Mouse (Mus musculus): ENCODE data around the gene Dok3. TPM values are rescaled to one million over a fixed set of nuclear protein-coding genes. Genes with fewer than 3 reads are reported as not detected.
A peak's percentile ranks its signal among the peaks of the same experiment; 100 is the strongest.
"Not testable (repeated sequence)": the region's sequence is repeated elsewhere in the genome, so short reads cannot be mapped to it uniquely, and the experiment has no call there.

Dok3 gene
- polyA plus RNA-seq, 1 experiment from 2014 or later: 5.1 TPM

- WGBS: 0% methylated on average over 42 of the region's 47 CpGs
- peak overlapping the region; percentile 80 for H3K9ac ChIP-seq (ENCODE audit: low read depth, low read length)
Measured at GRCm38 (mm10) chr13:55570286-55570973, 41.3 kb upstream of the Dok3 start.

DNA sequence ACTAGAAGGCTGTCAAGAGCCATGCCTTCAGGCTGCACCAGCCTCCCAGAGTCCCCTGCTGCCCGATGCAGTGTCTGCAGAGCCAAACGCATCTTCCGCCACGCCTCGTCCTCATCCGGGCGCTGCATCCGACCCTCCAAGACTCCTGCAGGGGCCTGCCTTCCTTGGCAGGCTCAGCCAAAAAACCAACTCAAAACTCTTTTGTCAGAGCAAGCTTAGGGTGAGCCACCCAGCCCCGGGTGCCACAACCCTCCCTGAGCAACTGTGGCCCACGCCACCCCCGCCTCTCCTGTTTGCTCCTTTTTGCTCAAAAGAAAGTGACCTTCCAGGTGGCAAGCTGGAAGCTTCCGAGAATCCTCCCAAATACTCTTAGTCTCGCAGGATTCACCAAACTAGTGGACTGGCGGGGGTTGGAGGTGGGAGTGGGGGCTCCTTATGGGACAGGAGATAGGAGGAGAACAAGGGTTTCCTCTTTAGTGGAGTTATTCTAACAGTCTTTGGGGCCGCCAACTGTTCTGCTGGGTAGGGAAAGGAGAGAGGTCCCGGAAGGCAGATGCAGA, 40.7 kb upstream of the Dok3 start:
- peak; percentile 18; the same call in 1 of the 2 replicates for ATAC-seq

More at GRCm38 (mm10) chr13:55570286-55570973, 41.3 kb upstream of the Dok3 start:
- Histone ChIP-seq H3K4me1 (ENCODE audit: control insufficient read depth, insufficient read depth, low read length) (peaks cover 18% of the 10 kb centered on the region), H3K9me3 (replicated peaks; ENCODE audit: control insufficient read depth, low read length, poor library complexity, severe bottlenecking) (no peaks in the 10 kb centered on the region), H3K27ac (ENCODE audit: low read length) (peak overlapping the region; percentile 93), H3K4me3 (ENCODE audit: low read depth, low read length) (peak overlapping the region; percentile 77), H3K36me3 (ENCODE audit: control insufficient read depth, insufficient read depth, low read length) (no peaks in the 10 kb centered on the region), H3K4me2 (ENCODE audit: low read length) (peak overlapping the region; percentile 95), H3K27me3 (ENCODE audit: control insufficient read depth, insufficient read depth, low read depth, low read length) (no peaks in the 10 kb centered on the region)
- peak; percentile 78 for ATAC-seq

DNA sequence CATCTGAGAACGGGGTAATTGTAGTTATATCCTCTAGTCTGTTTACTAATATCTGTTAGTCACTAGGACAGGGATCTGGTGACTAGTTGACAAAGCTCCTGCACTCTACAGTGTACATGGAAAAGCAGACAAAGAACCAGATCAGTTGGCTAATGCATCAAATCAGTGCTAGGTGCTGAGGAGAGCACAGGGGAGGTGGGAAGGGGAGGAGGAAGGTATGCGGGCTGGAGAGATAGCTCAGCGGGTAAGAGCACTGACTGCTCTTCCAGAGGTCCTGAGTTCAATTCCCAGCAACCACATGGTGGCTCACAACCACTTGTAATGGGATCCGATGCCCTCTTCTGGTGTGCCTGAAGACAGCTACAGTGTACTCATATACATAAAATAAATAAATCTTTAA, 39.4 kb upstream of the Dok3 start:
- H3K27ac ChIP-seq (ENCODE audit: low read length); ATAC-seq; H3K4me2 ChIP-seq (ENCODE audit: low read length); H3K9me3 ChIP-seq (replicated peaks; ENCODE audit: control insufficient read depth, low read length, poor library complexity, severe bottlenecking); H3K27me3 ChIP-seq (ENCODE audit: control insufficient read depth, insufficient read depth, low read depth, low read length); H3K36me3 ChIP-seq (ENCODE audit: control insufficient read depth, insufficient read depth, low read length); H3K4me3 ChIP-seq (ENCODE audit: low read depth, low read length); H3K9ac ChIP-seq (ENCODE audit: low read depth, low read length): not testable (repeated sequence)
- WGBS: 91% methylated on average over 4 of the region's 4 CpGs
- H3K4me1 ChIP-seq (ENCODE audit: control insufficient read depth, insufficient read depth, low read length): peaks cover 18% of the 10 kb centered on the region

More for the DNA sequence above, 40.7 kb upstream of the Dok3 start:
- peak overlapping the region; percentile 80 for H3K9ac ChIP-seq (ENCODE audit: low read depth, low read length)
- WGBS: 3% methylated on average over 16 of the region's 16 CpGs
- H3K27ac ChIP-seq (ENCODE audit: low read length): peak overlapping the region; percentile 93
- peak overlapping the region; percentile 77 for H3K4me3 ChIP-seq (ENCODE audit: low read depth, low read length)
- H3K4me2 ChIP-seq (ENCODE audit: low read length): peak overlapping the region; percentile 95
- no peaks in the 10 kb centered on the region for H3K9me3 ChIP-seq (replicated peaks; ENCODE audit: control insufficient read depth, low read length, poor library complexity, severe bottlenecking)
- no peaks in the 10 kb centered on the region for H3K36me3 ChIP-seq (ENCODE audit: control insufficient read depth, insufficient read depth, low read length)
- peaks cover 18% of the 10 kb centered on the region for H3K4me1 ChIP-seq (ENCODE audit: control insufficient read depth, insufficient read depth, low read length)
- H3K27me3 ChIP-seq (ENCODE audit: control insufficient read depth, insufficient read depth, low read depth, low read length): no peaks in the 10 kb centered on the region

- H3K36me3 ChIP-seq (ENCODE audit: control insufficient read depth, insufficient read depth, low read length): no peaks in the 10 kb centered on the region
- no peak overlapping the region for H3K4me3 ChIP-seq (ENCODE audit: low read depth, low read length)
- no peak overlapping the region for H3K4me2 ChIP-seq (ENCODE audit: low read length)
- WGBS: 81% methylated on average over 2 of the region's 2 CpGs
- no peaks in the 10 kb centered on the region for H3K9me3 ChIP-seq (replicated peaks; ENCODE audit: control insufficient read depth, low read length, poor library complexity, severe bottlenecking)
- H3K9ac ChIP-seq (ENCODE audit: low read depth, low read length): no peak overlapping the region
- H3K27ac ChIP-seq (ENCODE audit: low read length): no peak overlapping the region
- ATAC-seq: no peak
- peaks cover 18% of the 10 kb centered on the region for H3K4me1 ChIP-seq (ENCODE audit: control insufficient read depth, insufficient read depth, low read length)
- no peaks in the 10 kb centered on the region for H3K27me3 ChIP-seq (ENCODE audit: control insufficient read depth, insufficient read depth, low read depth, low read length)
Measured at GRCm38 (mm10) chr13:55567949-55568348, 38.9 kb upstream of the Dok3 start.

GRCm38 (mm10) chr13:55567001-55567400, 37.9 kb upstream of the Dok3 start:
- 84% methylated on average over 6 of the region's 6 CpGs for WGBS
- peaks cover 13% of the 10 kb centered on the region for H3K4me1 ChIP-seq (ENCODE audit: control insufficient read depth, insufficient read depth, low read length)
- no peak overlapping the region for H3K4me2 ChIP-seq (ENCODE audit: low read length)
- no peak for ATAC-seq
- no peaks in the 10 kb centered on the region for H3K27me3 ChIP-seq (ENCODE audit: control insufficient read depth, insufficient read depth, low read depth, low read length)
- no peak overlapping the region for H3K27ac ChIP-seq (ENCODE audit: low read length)
- no peaks in the 10 kb centered on the region for H3K9me3 ChIP-seq (replicated peaks; ENCODE audit: control insufficient read depth, low read length, poor library complexity, severe bottlenecking)
- H3K9ac ChIP-seq (ENCODE audit: low read depth, low read length): no peak overlapping the region
- no peaks in the 10 kb centered on the region for H3K36me3 ChIP-seq (ENCODE audit: control insufficient read depth, insufficient read depth, low read length)
- no peak overlapping the region for H3K4me3 ChIP-seq (ENCODE audit: low read depth, low read length)

- Histone ChIP-seq H3K9ac (ENCODE audit: low read depth, low read length) (no peak overlapping the region), H3K36me3 (ENCODE audit: control insufficient read depth, insufficient read depth, low read length) (no peaks in the 10 kb centered on the region), H3K4me1 (ENCODE audit: control insufficient read depth, insufficient read depth, low read length) (peaks cover 3% of the 10 kb centered on the region; the same call in 1 of the 2 replicates), H3K27me3 (ENCODE audit: control insufficient read depth, insufficient read depth, low read depth, low read length) (no peaks in the 10 kb centered on the region), H3K27ac (ENCODE audit: low read length) (no peak overlapping the region), H3K4me2 (ENCODE audit: low read length) (no peak overlapping the region), H3K4me3 (ENCODE audit: low read depth, low read length) (no peak overlapping the region), H3K9me3 (replicated peaks; ENCODE audit: control insufficient read depth, low read length, poor library complexity, severe bottlenecking) (no peaks in the 10 kb centered on the region)
- ATAC-seq: no peak
- WGBS: 87% methylated on average over 7 of the region's 7 CpGs
Measured at GRCm38 (mm10) chr13:55563266-55563879, 34.3 kb upstream of the Dok3 start.

DNA sequence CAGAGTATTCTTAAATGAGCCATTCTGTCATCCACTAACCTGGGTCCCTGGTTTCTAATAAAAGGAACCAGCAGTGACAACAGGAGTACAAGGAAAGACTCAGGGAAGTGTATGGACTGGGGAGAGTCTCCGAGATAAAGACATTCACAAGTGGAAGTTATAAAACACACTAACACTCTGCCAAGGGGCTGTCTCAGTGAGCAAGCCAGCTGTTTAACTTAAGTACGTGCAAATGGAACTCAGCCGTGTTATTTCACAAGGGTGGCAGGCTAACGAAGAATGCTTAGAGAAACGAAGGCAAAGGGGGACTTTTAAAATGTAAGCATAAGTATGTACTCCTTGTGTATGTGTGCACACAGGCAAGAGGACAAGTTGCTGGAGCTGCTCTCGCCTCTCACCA, 28.4 kb upstream of the Dok3 start:
- WGBS: 92% methylated on average over 6 of the region's 6 CpGs
- Histone ChIP-seq H3K9me3 (replicated peaks; ENCODE audit: control insufficient read depth, low read length, poor library complexity, severe bottlenecking) (no peaks in the 10 kb centered on the region), H3K4me2 (ENCODE audit: low read length) (no peak overlapping the region), H3K27ac (ENCODE audit: low read length) (no peak overlapping the region), H3K4me3 (ENCODE audit: low read depth, low read length) (no peak overlapping the region), H3K4me1 (ENCODE audit: control insufficient read depth, insufficient read depth, low read length) (no peaks in the 10 kb centered on the region), H3K27me3 (ENCODE audit: control insufficient read depth, insufficient read depth, low read depth, low read length) (no peaks in the 10 kb centered on the region), H3K9ac (ENCODE audit: low read depth, low read length) (no peak overlapping the region), H3K36me3 (ENCODE audit: control insufficient read depth, insufficient read depth, low read length) (peaks cover 14% of the 10 kb centered on the region)
- ATAC-seq: no peak

GRCm38 (mm10) chr13:55555921-55556320, 26.8 kb upstream of the Dok3 start:
- H3K27ac ChIP-seq (ENCODE audit: low read length): no peak overlapping the region
- H3K9ac ChIP-seq (ENCODE audit: low read depth, low read length): no peak overlapping the region
- H3K4me2 ChIP-seq (ENCODE audit: low read length): no peak overlapping the region
- H3K27me3 ChIP-seq (ENCODE audit: control insufficient read depth, insufficient read depth, low read depth, low read length): no peaks in the 10 kb centered on the region
- no peak for ATAC-seq
- no peaks in the 10 kb centered on the region for H3K9me3 ChIP-seq (replicated peaks; ENCODE audit: control insufficient read depth, low read length, poor library complexity, severe bottlenecking)
- peaks cover 14% of the 10 kb centered on the region for H3K36me3 ChIP-seq (ENCODE audit: control insufficient read depth, insufficient read depth, low read length)
- no peaks in the 10 kb centered on the region for H3K4me1 ChIP-seq (ENCODE audit: control insufficient read depth, insufficient read depth, low read length)
- 95% methylated on average over 9 of the region's 9 CpGs for WGBS
- no peak overlapping the region for H3K4me3 ChIP-seq (ENCODE audit: low read depth, low read length)

DNA sequence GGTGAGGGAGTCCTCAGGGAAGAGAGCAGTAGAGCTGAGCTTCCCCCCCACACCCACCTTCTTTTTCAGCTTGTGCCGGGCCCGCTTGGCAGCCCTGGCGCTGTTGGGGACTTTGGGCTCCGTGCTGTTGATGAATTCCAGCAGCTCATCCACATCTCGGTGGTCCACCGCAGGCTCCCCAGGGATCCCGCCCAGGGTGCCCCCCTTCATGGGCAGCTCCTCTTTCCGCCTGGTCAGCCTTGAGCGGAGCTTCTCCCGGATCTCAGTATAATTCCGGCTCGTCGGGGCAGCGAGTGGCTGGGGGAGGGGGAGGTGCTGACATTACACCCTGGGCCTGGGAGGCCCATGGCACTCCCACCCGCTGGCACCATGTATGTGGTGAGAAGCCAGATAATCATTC, 20.0 kb upstream of the Dok3 start:
- ATAC-seq: no peak
- Histone ChIP-seq H3K4me1 (ENCODE audit: control insufficient read depth, insufficient read depth, low read length) (no peaks in the 10 kb centered on the region), H3K9ac (ENCODE audit: low read depth, low read length) (no peak overlapping the region), H3K27ac (ENCODE audit: low read length) (no peak overlapping the region), H3K9me3 (replicated peaks; ENCODE audit: control insufficient read depth, low read length, poor library complexity, severe bottlenecking) (no peaks in the 10 kb centered on the region), H3K36me3 (ENCODE audit: control insufficient read depth, insufficient read depth, low read length) (peaks cover 12% of the 10 kb centered on the region; the same call in 1 of the 2 replicates), H3K27me3 (ENCODE audit: control insufficient read depth, insufficient read depth, low read depth, low read length) (no peaks in the 10 kb centered on the region), H3K4me3 (ENCODE audit: low read depth, low read length) (no peak overlapping the region), H3K4me2 (ENCODE audit: low read length) (no peak overlapping the region)
- 86% methylated on average over 15 of the region's 15 CpGs for WGBS

All from midbrain, embryonic 16.5 days (tissue).